Mouse (Mus musculus) CH12.LX (cell line): ENCODE results near the gene Neu2. TPM values are rescaled to one million over a fixed set of nuclear protein-coding genes. Genes with fewer than 3 reads are reported as not detected.

ENCODE experiments used
- DNase-seq: peaks from one replicate; pipeline ENCODE4 v3.0.0-alpha.2; 2013; ENCODE audit errors: extremely low read depth
- H3K27ac ChIP-seq: 2 replicates; pipeline ENCODE4 v1.5.1; 2012; ENCODE audit warnings: low read depth, mild to moderate bottlenecking, control low read depth, moderate library complexity; ENCODE audit not compliant: insufficient read depth
- H3K27me3 ChIP-seq: replicated peaks from 2 replicates; pipeline ENCODE3; 2012; ENCODE audit warnings: inconsistent platforms
- H3K36me3 ChIP-seq, 2 experiments: replicated peaks in 1 of 2; 2 replicates each; pipeline versions ENCODE3 to v1.6.1; 2012; ENCODE audit warnings: inconsistent platforms in 1 of 2, low read length in 1 of 2, mild to moderate bottlenecking in 1 of 2, mixed read lengths in 1 of 2, moderate library complexity in 1 of 2; ENCODE audit not compliant: control insufficient read depth in 1 of 2, insufficient read depth in 1 of 2
- H3K4me1 ChIP-seq, 2 experiments: 2 replicates each; pipeline ENCODE4 v1.6.1; 2012; ENCODE audit warnings: inconsistent platforms in 1 of 2, moderate library complexity in 1 of 2; ENCODE audit not compliant: insufficient read depth in 2 of 2, control insufficient read depth in 1 of 2
- H3K4me2 ChIP-seq: 2 replicates; pipeline ENCODE4 v1.6.1; 2012; ENCODE audit warnings: low read depth, mild to moderate bottlenecking, control low read depth; ENCODE audit not compliant: poor library complexity, insufficient read depth, severe bottlenecking
- H3K4me3 ChIP-seq, 3 experiments: fragments of 150-350 bp in 1 of 3; sonication (generic) in 1 of 3; replicated peaks in 1 of 3; 2 replicates each; pipeline versions ENCODE3 to v1.5.1; 2011 to 2012; ENCODE audit warnings: low read depth in 2 of 3, low read length in 2 of 3, mild to moderate bottlenecking in 2 of 3, moderate library complexity in 2 of 3, control low read depth in 1 of 3, improper control_type of control experiment in 1 of 3, inconsistent platforms in 1 of 3, mixed read lengths in 1 of 3; ENCODE audit not compliant: poor library complexity in 1 of 3
- H3K79me2 ChIP-seq: replicated peaks from 2 replicates; pipeline ENCODE4 v1.6.1; 2012; ENCODE audit warnings: mild to moderate bottlenecking, moderate library complexity; ENCODE audit not compliant: control insufficient read depth, poor library complexity, insufficient read depth, severe bottlenecking; ENCODE audit errors: extremely low read depth
- H3K9ac ChIP-seq: 2 replicates; pipeline ENCODE4 v1.6.1; 2012; ENCODE audit warnings: low read depth, mild to moderate bottlenecking, control low read depth, moderate library complexity; ENCODE audit not compliant: insufficient read depth
- H3K9me3 ChIP-seq: replicated peaks from 2 replicates; pipeline ENCODE3; 2012; ENCODE audit warnings: low read length, inconsistent platforms, mixed read lengths
- BHLHE40 ChIP-seq: IDR thresholded peaks from 2 replicates; pipeline ENCODE4 v1.6.1; 2011; ENCODE audit warnings: mild to moderate bottlenecking, low read depth, low read length, improper control_type of control experiment
- CHD1 ChIP-seq: IDR thresholded peaks from 2 replicates; pipeline ENCODE4 v1.6.1; 2012; ENCODE audit warnings: low read depth, low read length, improper control_type of control experiment, inconsistent platforms
- CTCF ChIP-seq, 2 experiments: IDR thresholded peaks in 1 of 2; conservative IDR thresholded peaks in 1 of 2; 2 replicates each; pipeline ENCODE4 v1.5.1; 2011 to 2012; ENCODE audit warnings: low read depth in 2 of 2, low read length in 2 of 2, improper control_type of control experiment in 1 of 2, inconsistent platforms in 1 of 2, mild to moderate bottlenecking in 1 of 2, moderate library complexity in 1 of 2
- E2F4 ChIP-seq: IDR thresholded peaks from 2 replicates; pipeline ENCODE4 v1.6.1; 2011; ENCODE audit warnings: low read depth, low read length, improper control_type of control experiment; ENCODE audit not compliant: insufficient replicate concordance
- ELF1 ChIP-seq: IDR thresholded peaks from 2 replicates; pipeline ENCODE4 v1.6.1; 2014; ENCODE audit warnings: low read depth, mild to moderate bottlenecking, inconsistent platforms, low read length, improper control_type of control experiment
- EP300 ChIP-seq: IDR thresholded peaks from 2 replicates; pipeline ENCODE4 v1.6.1; 2011; ENCODE audit warnings: low read length, improper control_type of control experiment
- ETS1 ChIP-seq: conservative IDR thresholded peaks from 2 replicates; pipeline ENCODE4 v1.6.1; 2012; ENCODE audit warnings: low read depth, mild to moderate bottlenecking, inconsistent platforms, low read length, improper control_type of control experiment, moderate library complexity
- HCFC1 ChIP-seq: IDR thresholded peaks from 2 replicates; pipeline ENCODE4 v1.6.1; 2012; ENCODE audit warnings: low read depth, mild to moderate bottlenecking, inconsistent platforms, low read length, improper control_type of control experiment
- IRF4 ChIP-seq: IDR thresholded peaks from 2 replicates; pipeline ENCODE4 v1.6.1; 2014; ENCODE audit warnings: low read depth, mild to moderate bottlenecking, inconsistent platforms, low read length, improper control_type of control experiment
- JUND ChIP-seq: conservative IDR thresholded peaks from 2 replicates; pipeline ENCODE4 v1.6.1; 2011; ENCODE audit warnings: low read depth, low read length, improper control_type of control experiment
- MAX ChIP-seq: IDR thresholded peaks from 2 replicates; pipeline ENCODE4 v1.6.1; 2011; ENCODE audit warnings: low read length, improper control_type of control experiment
- MXI1 ChIP-seq: IDR thresholded peaks from 2 replicates; pipeline ENCODE4 v1.6.1; 2011; ENCODE audit warnings: mild to moderate bottlenecking, low read depth, low read length, improper control_type of control experiment
- MYC ChIP-seq: IDR thresholded peaks from 2 replicates; pipeline ENCODE4 v1.6.1; 2011; ENCODE audit warnings: low read depth, mild to moderate bottlenecking, improper control_type of control experiment, low read length
- POLR2AphosphoS2 ChIP-seq: IDR thresholded peaks from 2 replicates; pipeline ENCODE4 v1.6.1; 2011; ENCODE audit warnings: low read depth, low read length, improper control_type of control experiment
- RAD21 ChIP-seq: IDR thresholded peaks from 2 replicates; pipeline ENCODE4 v1.6.1; 2011; ENCODE audit warnings: low read depth, mild to moderate bottlenecking, low read length, improper control_type of control experiment, moderate library complexity
- RCOR1 ChIP-seq: conservative IDR thresholded peaks from 2 replicates; pipeline ENCODE4 v1.6.1; 2012; ENCODE audit warnings: low read depth, mild to moderate bottlenecking, inconsistent platforms, low read length, improper control_type of control experiment
- USF1 ChIP-seq: IDR thresholded peaks from 2 replicates; pipeline ENCODE4 v1.6.1; 2014; ENCODE audit warnings: low read depth, mild to moderate bottlenecking, inconsistent platforms, low read length, improper control_type of control experiment
- ZKSCAN1 ChIP-seq: IDR thresholded peaks from 2 replicates; pipeline ENCODE4 v1.6.1; 2012; ENCODE audit warnings: low read depth, inconsistent platforms, low read length, improper control_type of control experiment, borderline replicate concordance
- ZNF384 ChIP-seq: IDR thresholded peaks from 2 replicates; pipeline ENCODE4 v1.6.1; 2012; ENCODE audit warnings: low read depth, low read length, improper control_type of control experiment, inconsistent platforms
- dilution Hi-C: fragments of 300-500 bp; cut with MboI; formaldehyde crosslinking; loops from 2 replicates; pipeline ENCODE4 v1.14.3; 2020; ENCODE audit warnings: low sequenced_read_pairs; ENCODE audit not compliant: extremely low pct_unique_long_range_greater_than_20kb, extremely low pct_ligation_motif_present
- in situ Hi-C: fragments of 300-500 bp; cut with MboI; formaldehyde crosslinking; loops from 3 replicates; pipeline ENCODE4 v1.14.3; 2019; ENCODE audit warnings: low sequenced_read_pairs, low pct_ligation_motif_present, low pct_unique_long_range_greater_than_20kb, mixed read lengths
- polyA plus RNA-seq: library from polyadenylated mRNA; unstranded; fragments of >175 nt; gene quantifications from 2 replicates; pipeline ENCODE4 v1.2.1, GENCODE M21; 2012; ENCODE audit warnings: low read depth; ENCODE audit not compliant: insufficient read length
- total RNA-seq, 2 experiments: library from RNA; depleted of rRNA; stranded (reverse); fragments of 300-350 nt in 1 of 2; fragments of >200 nt in 1 of 2; gene quantifications; 2 replicates each; pipeline ENCODE4 v1.2.3; 2012 to 2014

The Neu2 gene
- total and polyA plus RNA-seq, 3 experiments = not detected

DNA sequence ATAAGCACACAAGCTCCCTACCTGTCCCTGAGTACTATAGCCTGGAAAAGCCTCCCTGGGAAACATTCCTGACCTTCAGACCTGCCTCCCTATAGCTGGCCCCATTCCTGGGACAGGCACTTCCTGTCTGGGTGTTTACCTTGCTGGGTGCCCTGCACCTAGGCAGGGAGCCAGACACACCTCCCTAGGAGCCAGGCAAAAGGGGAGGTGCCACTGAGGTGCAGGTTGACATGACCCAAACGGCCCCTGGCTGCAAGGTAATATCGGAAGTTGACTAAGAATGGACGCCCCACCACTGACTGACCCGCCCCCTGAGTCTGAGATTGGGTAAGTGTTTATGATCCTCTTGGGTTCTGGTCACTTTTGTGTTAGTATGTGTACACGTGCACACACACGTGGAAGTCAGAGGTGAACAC, 64.1 kb downstream of the Neu2 start, which contains the start of gene Ngef:
Ngef (minus strand) TSS at position 71 of the 416 bp plus-strand sequence.
- in situ Hi-C loops (no loop called here), dilution Hi-C loops (no loop called here)
- Histone ChIP-seq H3K27me3 (peaks cover 2% of the 10 kb centered on the region), H3K79me2 (no peaks in the 10 kb centered on the region), H3K36me3 (no peaks in the 10 kb centered on the region), H3K4me1 (no peaks in the 10 kb centered on the region), H3K4me3 (no peak within 1 kb of the TSS), H3K9me3 (no peaks in the 10 kb centered on the region), H3K9ac (no peak within 1 kb of the TSS), H3K27ac (no peak within 1 kb of the TSS), H3K4me2 (no peak within 1 kb of the TSS)
- no peak for DNase-seq
- TF ChIP-seq USF1 (no peak), MYC (no peak), BHLHE40 (no peak), MXI1 (no peak), IRF4 (no peak), ZNF384 (no peak), RAD21 (no peak), MAX (no peak), JUND (no peak), ZKSCAN1 (no peak), POLR2AphosphoS2 (no peak), CTCF (conservative IDR thresholded peaks at IDR 0.05 in 1 of 2, IDR thresholded peaks at IDR 0.05 in 1 of 2; ENCODE audit: low read depth in 2 of 2, low read length in 2 of 2) (no peak)

DNA sequence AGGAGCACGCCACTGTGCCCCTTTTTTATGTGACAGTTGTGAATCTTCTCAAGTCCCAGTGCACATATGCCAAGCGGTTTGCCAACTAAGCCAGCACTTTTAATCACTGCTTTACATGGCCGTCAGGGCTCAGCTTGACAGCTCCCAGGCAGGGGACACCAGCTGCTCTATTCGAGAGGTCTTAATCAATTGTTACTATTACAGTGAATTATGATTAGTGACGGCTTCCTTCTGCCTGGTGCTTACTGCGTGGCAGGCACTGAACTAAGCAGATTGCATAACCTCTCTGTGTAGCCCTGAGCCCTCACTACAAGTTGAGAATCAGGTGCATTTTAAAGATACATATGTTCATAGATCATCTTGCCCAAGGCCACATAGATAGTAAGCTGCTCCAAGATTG, 64.7 kb downstream of the Neu2 start:
- in situ Hi-C loops = no loop called here
- H3K27me3 ChIP-seq = peaks cover 2% of the 10 kb centered on the region
- H3K79me2 ChIP-seq = no peaks in the 10 kb centered on the region
- no peak overlapping the region for H3K27ac ChIP-seq
- no peak for DNase-seq
- H3K9ac ChIP-seq = no peak overlapping the region
- H3K9me3 ChIP-seq = no peaks in the 10 kb centered on the region
- no peak for TF ChIP-seq E2F4
- TF ChIP-seq IRF4 = no peak
- no peak for TF ChIP-seq CHD1
- no peak for TF ChIP-seq POLR2AphosphoS2
- no peak for TF ChIP-seq EP300
- TF ChIP-seq RCOR1 = no peak
- TF ChIP-seq ZNF384 = no peak
- no peak for TF ChIP-seq ELF1
- no peak for TF ChIP-seq HCFC1
- TF ChIP-seq ETS1 = no peak
- TF ChIP-seq ZKSCAN1 = no peak
- H3K4me2 ChIP-seq = no peak overlapping the region
- H3K36me3 ChIP-seq = no peaks in the 10 kb centered on the region
- H3K4me3 ChIP-seq = no peak overlapping the region
- dilution Hi-C loops = no loop called here
- H3K4me1 ChIP-seq = no peaks in the 10 kb centered on the region
